Mouse (Mus musculus) intestine, embryonic 15.5 days (tissue): ENCODE data around the gene Sfn. TPM values are rescaled to one million over a fixed set of nuclear protein-coding genes. Genes with fewer than 3 reads are reported as not detected.
"Not testable (repeated sequence)": the region's sequence is repeated elsewhere in the genome, so short reads cannot be mapped to it uniquely, and the experiment has no call there.

ENCODE experiments used
- ATAC-seq: fragments of 200-750 bp; cut with Nextera tagmentation; 2 replicates; pipeline ENCODE4 v1.8.0; 2017; ENCODE audit warnings: moderate TSS enrichment, moderate library complexity
- H3K27ac ChIP-seq: fragments of 300-500 bp; sonication (generic); 2 replicates; pipeline ENCODE4 v1.5.1; 2015; ENCODE audit warnings: mild to moderate bottlenecking, inconsistent platforms
- H3K27me3 ChIP-seq: fragments of 300-500 bp; sonication (generic); replicated peaks from 2 replicates; pipeline ENCODE4 v1.6.1; 2015; ENCODE audit warnings: inconsistent platforms
- H3K36me3 ChIP-seq: fragments of 300-500 bp; sonication (generic); 2 replicates; pipeline ENCODE4 v1.6.1; 2015; ENCODE audit warnings: inconsistent platforms
- H3K4me1 ChIP-seq: fragments of 300-500 bp; sonication (generic); replicated peaks from 2 replicates; pipeline ENCODE4 v1.6.1; 2015; ENCODE audit warnings: inconsistent platforms
- H3K4me2 ChIP-seq: fragments of 300-500 bp; sonication (generic); replicated peaks from 2 replicates; pipeline ENCODE4 v1.6.1; 2015; ENCODE audit warnings: mild to moderate bottlenecking, inconsistent platforms
- H3K4me3 ChIP-seq: fragments of 300-500 bp; sonication (generic); replicated peaks from 2 replicates; pipeline ENCODE4 v1.5.1; 2015; ENCODE audit warnings: inconsistent platforms
- H3K9ac ChIP-seq: fragments of 300-500 bp; sonication (generic); 2 replicates; pipeline ENCODE4 v1.6.1; 2015; ENCODE audit warnings: inconsistent platforms
- H3K9me3 ChIP-seq: fragments of 300-500 bp; sonication (generic); 2 replicates; pipeline ENCODE4 v1.6.1; 2016; ENCODE audit warnings: inconsistent platforms
- WGBS: fragments of 180-500 bp; shearing (Covaris S2); methylation state at CpG from one replicate; pipeline ENCODE4 v1.1.7; 2015; 5-methylcytosine and 5-hydroxymethylcytosine counted together
- polyA plus RNA-seq: library from polyadenylated mRNA; unstranded; fragments of >200 nt; fragmentation: Nextera tagmentation; extraction: Ambion mirVana; gene quantifications from 2 replicates; pipeline ENCODE4 v1.2.1, GENCODE M21; 2015

Gene Sfn
- 47.4 and 51.0 TPM in 2 replicates for polyA plus RNA-seq

GRCm38 (mm10) chr4:133601721-133602218 is at the start of gene Sfn:
Gene Sfn (minus strand): TSS chr4:133602168.
- H3K27ac ChIP-seq, result peak within 1 kb of the TSS; percentile 58
- WGBS, result 3% methylated on average over 16 of the region's 16 CpGs

GRCm38 (mm10) chr4:133651445-133651844 is 49.5 kb upstream of the Sfn start:
- no peak overlapping the region for H3K4me3 ChIP-seq
- no peaks in the 10 kb centered on the region for H3K27me3 ChIP-seq
- peaks cover 4% of the 10 kb centered on the region; the same call in 1 of the 2 replicates for H3K4me1 ChIP-seq
- H3K27ac ChIP-seq, result no peak overlapping the region
- H3K9ac ChIP-seq, result no peak overlapping the region
- no peak overlapping the region for H3K4me2 ChIP-seq
- H3K9me3 ChIP-seq, result no peaks in the 10 kb centered on the region
- ATAC-seq, result no peak
- 43% methylated on average over 10 of the region's 10 CpGs for WGBS
- H3K36me3 ChIP-seq, result no peaks in the 10 kb centered on the region

More at GRCm38 (mm10) chr4:133601721-133602218, at the start of gene Sfn:
- peak; percentile 75 for ATAC-seq
- no peaks in the 10 kb centered on the region; the same call in 1 of the 2 replicates for H3K36me3 ChIP-seq
- peak within 1 kb of the TSS; percentile 84 for H3K4me2 ChIP-seq
- H3K27me3 ChIP-seq, result peaks cover 13% of the 10 kb centered on the region
- peak within 1 kb of the TSS; percentile 49 for H3K9ac ChIP-seq
- peak within 1 kb of the TSS; percentile 37 for H3K4me3 ChIP-seq
- peaks cover 14% of the 10 kb centered on the region for H3K4me1 ChIP-seq
- no peaks in the 10 kb centered on the region for H3K9me3 ChIP-seq

GRCm38 (mm10) chr4:133649989-133650699 is 48.2 kb upstream of the Sfn start, which contains the start of gene Zdhhc18:
Gene Zdhhc18 (minus strand): TSS chr4:133650154.
- ATAC-seq, result peak; percentile 81
- 0 out of 2 replicates have a peak within 1 kb of the TSS, but pooled peaks have one; percentile 19 for H3K4me3 ChIP-seq
- H3K9ac ChIP-seq, result no peak within 1 kb of the TSS

GRCm38 (mm10) chr4:133649464-133649863 is 47.5 kb upstream of the Sfn start:
- not testable (repeated sequence) for H3K36me3 ChIP-seq, H3K9me3 ChIP-seq, H3K27me3 ChIP-seq, H3K4me1 ChIP-seq, H3K9ac ChIP-seq, ATAC-seq
- WGBS, result 80% methylated on average over 5 of the region's 5 CpGs
- H3K4me2 ChIP-seq, result peak overlapping the region; percentile 43; the same call in 1 of the 2 replicates
- 0 out of 2 replicates have a peak overlapping the region, but pooled peaks have one; percentile 2 for H3K27ac ChIP-seq
- 0 out of 2 replicates have a peak overlapping the region, but pooled peaks have one; percentile 19 for H3K4me3 ChIP-seq

More at GRCm38 (mm10) chr4:133649989-133650699, 48.2 kb upstream of the Sfn start, which contains the start of gene Zdhhc18:
- WGBS, result 35% methylated on average over 7 of the region's 7 CpGs
- no peaks in the 10 kb centered on the region for H3K27me3 ChIP-seq
- peaks cover 4% of the 10 kb centered on the region; the same call in 1 of the 2 replicates for H3K4me1 ChIP-seq
- no peaks in the 10 kb centered on the region; the same call in 1 of the 2 replicates for H3K9me3 ChIP-seq
- H3K36me3 ChIP-seq, result no peaks in the 10 kb centered on the region
- H3K4me2 ChIP-seq, result peak within 1 kb of the TSS; percentile 43; the same call in 1 of the 2 replicates
- 0 out of 2 replicates have a peak within 1 kb of the TSS, but pooled peaks have one; percentile 2 for H3K27ac ChIP-seq

- H3K27ac ChIP-seq, result no peak overlapping the region
- no peaks in the 10 kb centered on the region for H3K27me3 ChIP-seq
- no peak overlapping the region for H3K9ac ChIP-seq
- H3K4me3 ChIP-seq, result no peak overlapping the region
- H3K9me3 ChIP-seq, result no peaks in the 10 kb centered on the region; the same call in 1 of the 2 replicates
- no peaks in the 10 kb centered on the region for H3K36me3 ChIP-seq
- 0 out of 2 replicates have a peak, but pooled peaks have one; percentile 28 for ATAC-seq
- H3K4me1 ChIP-seq, result no peaks in the 10 kb centered on the region
- peak overlapping the region; percentile 28; the same call in 1 of the 2 replicates for H3K4me2 ChIP-seq
- 39% methylated on average over 21 of the region's 21 CpGs for WGBS
These were observed 43.7 kb upstream of the Sfn start for GRCm38 (mm10) chr4:133645680-133646079.

- Histone ChIP-seq H3K9me3 (no peaks in the 10 kb centered on the region; the same call in 1 of the 2 replicates), H3K4me3 (no peak overlapping the region), H3K4me2 (no peak overlapping the region), H3K27ac (no peak overlapping the region), H3K27me3 (no peaks in the 10 kb centered on the region), H3K4me1 (no peaks in the 10 kb centered on the region), H3K9ac (no peak overlapping the region), H3K36me3 (no peaks in the 10 kb centered on the region)
- 87% methylated on average over 3 of the region's 3 CpGs for WGBS
- no peak for ATAC-seq
These were observed 43.2 kb upstream of the Sfn start for GRCm38 (mm10) chr4:133645195-133645594.

GRCm38 (mm10) chr4:133634043-133634410 is 32.1 kb upstream of the Sfn start:
- H3K9ac ChIP-seq, result no peak overlapping the region
- WGBS, result 80% methylated on average over 5 of the region's 5 CpGs
- no peak overlapping the region for H3K4me2 ChIP-seq
- H3K4me3 ChIP-seq, result no peak overlapping the region
- no peaks in the 10 kb centered on the region for H3K36me3 ChIP-seq
- no peaks in the 10 kb centered on the region for H3K27me3 ChIP-seq
- no peak for ATAC-seq
- no peak overlapping the region for H3K27ac ChIP-seq
- H3K4me1 ChIP-seq, result peaks cover 10% of the 10 kb centered on the region
- no peaks in the 10 kb centered on the region for H3K9me3 ChIP-seq

- H3K27me3 ChIP-seq, result no peaks in the 10 kb centered on the region
- no peaks in the 10 kb centered on the region for H3K36me3 ChIP-seq
- ATAC-seq, result peak; percentile 94
- no peaks in the 10 kb centered on the region for H3K9me3 ChIP-seq
- 8% methylated on average over 38 of the region's 47 CpGs for WGBS
- H3K4me2 ChIP-seq, result peak overlapping the region; percentile 89
- peak overlapping the region; percentile 77 for H3K4me3 ChIP-seq
- peak overlapping the region; percentile 86 for H3K9ac ChIP-seq
- peaks cover 10% of the 10 kb centered on the region for H3K4me1 ChIP-seq
- H3K27ac ChIP-seq, result peak overlapping the region; percentile 74
These were observed 31.5 kb upstream of the Sfn start for GRCm38 (mm10) chr4:133633332-133634042.

GRCm38 (mm10) chr4:133632483-133633327 is 30.7 kb upstream of the Sfn start:
- Histone ChIP-seq H3K4me1 (peaks cover 10% of the 10 kb centered on the region), H3K4me3 (peak overlapping the region; percentile 77), H3K27ac (peak overlapping the region; percentile 74), H3K9me3 (no peaks in the 10 kb centered on the region), H3K36me3 (no peaks in the 10 kb centered on the region), H3K9ac (peak overlapping the region; percentile 86), H3K4me2 (peak overlapping the region; percentile 89), H3K27me3 (no peaks in the 10 kb centered on the region)
- ATAC-seq, result peak; percentile 86
- 3% methylated on average over 56 of the region's 69 CpGs for WGBS

- H3K36me3 ChIP-seq, result no peaks in the 10 kb centered on the region
- H3K27ac ChIP-seq, result no peak overlapping the region; the same call in 1 of the 2 replicates
- no peaks in the 10 kb centered on the region for H3K27me3 ChIP-seq
- H3K4me1 ChIP-seq, result peaks cover 10% of the 10 kb centered on the region
- WGBS, result 43% methylated on average over 9 of the region's 9 CpGs
- no peaks in the 10 kb centered on the region for H3K9me3 ChIP-seq
- H3K4me3 ChIP-seq, result peak overlapping the region; percentile 77
- no peak for ATAC-seq
- H3K4me2 ChIP-seq, result peak overlapping the region; percentile 89
- peak overlapping the region; percentile 86 for H3K9ac ChIP-seq
These were observed 29.9 kb upstream of the Sfn start for GRCm38 (mm10) chr4:133631769-133632411.
